Mouse (Mus musculus) lung, postnatal 14 days (tissue): ENCODE measurements around the gene Gm4303.
"Not testable (repeated sequence)": the region's sequence is repeated elsewhere in the genome, so short reads cannot be mapped to it uniquely, and the experiment has no call there.

Source experiments
- DNase-seq: peaks from one replicate; pipeline ENCODE4 v3.0.0; 2021

The Gm4303 gene

DNA sequence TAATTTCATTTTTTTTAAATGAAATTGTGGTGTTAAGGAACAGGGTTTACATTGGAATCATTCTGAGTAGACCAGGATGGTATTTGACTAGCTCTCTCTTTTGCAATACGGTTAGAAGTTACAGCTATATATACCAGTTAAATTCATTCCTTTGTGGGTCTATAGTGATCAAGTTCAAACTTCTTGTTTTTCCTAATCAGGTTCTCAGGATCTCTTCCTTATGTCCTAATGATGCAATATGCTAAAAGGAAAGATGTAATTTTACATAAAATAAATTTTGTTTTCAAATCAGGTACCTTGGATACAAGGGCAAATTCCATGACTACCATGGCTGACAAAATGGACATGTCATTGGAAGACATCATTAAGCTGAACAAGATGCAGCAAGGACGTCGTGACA lies at the start of gene Gm4303:
Gm4303 (plus strand) TSS at position 301 of the 400 bp plus-strand sequence.
- DNase-seq: not testable (repeated sequence)

DNA sequence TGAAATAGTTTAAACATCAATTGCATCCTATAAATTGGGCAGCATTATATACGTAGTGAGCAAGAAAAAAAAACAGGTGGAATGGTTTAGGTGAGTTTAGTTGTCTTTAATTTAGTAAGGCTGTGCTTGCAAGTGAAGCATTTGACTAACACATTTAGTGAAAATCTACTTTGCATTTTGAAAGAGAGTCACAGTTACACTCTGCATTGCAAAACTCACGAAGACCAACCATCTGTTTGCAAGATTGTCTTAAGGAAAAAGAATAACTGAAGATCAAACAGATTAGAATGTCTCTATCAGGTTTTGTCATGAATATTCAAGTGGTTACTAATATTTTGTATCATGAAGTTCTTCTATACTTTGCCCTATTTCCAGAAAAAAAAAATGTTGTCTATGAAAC lies 49.7 kb upstream of the Gm4303 start:
- no peak for DNase-seq

DNA sequence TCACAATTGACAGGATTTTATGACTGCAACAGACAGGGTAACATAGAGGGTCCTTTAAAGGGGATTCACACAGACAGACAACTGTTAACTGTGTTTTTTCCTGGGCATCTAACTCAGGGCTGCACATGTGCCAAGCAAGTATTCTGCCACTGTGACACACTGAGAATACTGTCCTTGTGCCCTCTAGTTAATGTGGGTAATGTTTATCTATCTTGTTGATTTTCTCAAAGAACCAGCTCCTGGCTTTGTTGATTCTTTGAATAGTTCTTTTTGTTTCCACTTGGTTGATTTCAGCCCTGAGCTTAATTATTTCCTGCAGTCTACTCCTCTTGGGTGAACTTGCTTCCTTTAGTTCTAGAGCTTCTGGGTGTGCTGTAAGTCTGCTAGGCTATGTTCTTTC lies 45.7 kb upstream of the Gm4303 start:
- DNase-seq: not testable (repeated sequence)

DNA sequence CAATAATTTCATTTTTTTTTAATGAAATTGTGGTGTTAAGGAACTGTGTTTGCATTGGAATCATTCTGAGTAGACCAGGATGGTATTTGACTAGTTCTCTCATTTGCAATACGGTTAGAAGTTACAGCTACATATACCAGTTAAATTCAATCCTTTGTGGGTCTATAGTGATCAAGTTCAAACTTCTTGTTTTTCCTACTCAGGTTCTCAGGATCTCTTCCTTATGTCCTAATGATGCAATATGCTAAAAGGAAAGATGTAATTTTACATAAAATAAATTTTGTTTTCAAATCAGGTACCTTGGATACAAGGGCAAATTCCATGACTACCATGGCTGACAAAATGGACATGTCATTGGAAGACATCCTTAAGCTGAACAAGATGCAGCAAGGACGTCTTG lies 10.4 kb upstream of the Gm4303 start, which contains the start of gene Gm4301:
Gm4301 (plus strand) TSS at position 301 of the 400 bp plus-strand sequence.
- not testable (repeated sequence) for DNase-seq

DNA sequence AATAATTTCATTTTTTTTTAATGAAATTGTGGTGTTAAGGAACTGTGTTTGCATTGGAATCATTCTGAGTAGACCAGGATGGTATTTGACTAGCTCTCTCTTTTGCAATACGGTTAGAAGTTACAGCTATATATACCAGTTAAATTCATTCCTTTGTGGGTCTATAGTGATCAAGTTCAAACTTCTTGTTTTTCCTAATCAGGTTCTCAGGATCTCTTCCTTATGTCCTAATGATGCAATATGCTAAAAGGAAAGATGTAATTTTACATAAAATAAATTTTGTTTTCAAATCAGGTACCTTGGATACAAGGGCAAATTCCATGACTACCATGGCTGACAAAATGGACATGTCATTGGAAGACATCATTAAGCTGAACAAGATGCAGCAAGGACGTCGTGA lies 5.2 kb upstream of the Gm4303 start, which contains the start of gene Gm4302:
Gm4302 (plus strand) TSS at position 301 of the 400 bp plus-strand sequence.
- not testable (repeated sequence) for DNase-seq

DNA sequence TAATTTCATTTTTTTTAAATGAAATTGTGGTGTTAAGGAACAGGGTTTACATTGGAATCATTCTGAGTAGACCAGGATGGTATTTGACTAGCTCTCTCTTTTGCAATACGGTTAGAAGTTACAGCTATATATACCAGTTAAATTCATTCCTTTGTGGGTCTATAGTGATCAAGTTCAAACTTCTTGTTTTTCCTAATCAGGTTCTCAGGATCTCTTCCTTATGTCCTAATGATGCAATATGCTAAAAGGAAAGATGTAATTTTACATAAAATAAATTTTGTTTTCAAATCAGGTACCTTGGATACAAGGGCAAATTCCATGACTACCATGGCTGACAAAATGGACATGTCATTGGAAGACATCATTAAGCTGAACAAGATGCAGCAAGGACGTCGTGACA lies 5.0 kb downstream of the Gm4303 start, which contains the start of gene Gm4305:
Gm4305 (plus strand) TSS at position 301 of the 400 bp plus-strand sequence.
- not testable (repeated sequence) for DNase-seq

DNA sequence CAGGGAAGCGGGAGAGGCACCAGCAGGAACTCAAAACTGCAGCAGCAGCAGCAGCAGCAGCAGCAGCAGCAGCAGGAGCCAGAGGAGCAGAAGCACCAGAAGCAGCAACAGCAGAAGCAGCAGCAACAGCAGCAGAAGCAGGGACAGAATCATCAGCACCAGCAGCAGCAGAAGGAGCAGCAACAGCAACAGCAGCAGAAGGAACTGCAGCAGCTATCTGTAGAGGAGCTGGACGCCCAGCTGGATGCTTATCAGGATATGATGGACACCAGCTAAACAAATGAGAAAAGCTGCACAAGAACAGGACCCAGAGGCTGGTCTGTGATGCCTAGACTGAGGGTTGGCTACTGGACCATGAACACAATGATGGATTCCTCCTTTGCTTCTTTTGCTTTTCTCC lies 11.1 kb downstream of the Gm4303 start:
- peak; percentile 1 for DNase-seq

DNA sequence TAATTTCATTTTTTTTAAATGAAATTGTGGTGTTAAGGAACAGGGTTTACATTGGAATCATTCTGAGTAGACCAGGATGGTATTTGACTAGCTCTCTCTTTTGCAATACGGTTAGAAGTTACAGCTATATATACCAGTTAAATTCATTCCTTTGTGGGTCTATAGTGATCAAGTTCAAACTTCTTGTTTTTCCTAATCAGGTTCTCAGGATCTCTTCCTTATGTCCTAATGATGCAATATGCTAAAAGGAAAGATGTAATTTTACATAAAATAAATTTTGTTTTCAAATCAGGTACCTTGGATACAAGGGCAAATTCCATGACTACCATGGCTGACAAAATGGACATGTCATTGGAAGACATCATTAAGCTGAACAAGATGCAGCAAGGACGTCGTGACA lies 15.3 kb downstream of the Gm4303 start, which contains the start of gene Gm4307:
Gm4307 (plus strand) TSS at position 301 of the 400 bp plus-strand sequence.
- not testable (repeated sequence) for DNase-seq

DNA sequence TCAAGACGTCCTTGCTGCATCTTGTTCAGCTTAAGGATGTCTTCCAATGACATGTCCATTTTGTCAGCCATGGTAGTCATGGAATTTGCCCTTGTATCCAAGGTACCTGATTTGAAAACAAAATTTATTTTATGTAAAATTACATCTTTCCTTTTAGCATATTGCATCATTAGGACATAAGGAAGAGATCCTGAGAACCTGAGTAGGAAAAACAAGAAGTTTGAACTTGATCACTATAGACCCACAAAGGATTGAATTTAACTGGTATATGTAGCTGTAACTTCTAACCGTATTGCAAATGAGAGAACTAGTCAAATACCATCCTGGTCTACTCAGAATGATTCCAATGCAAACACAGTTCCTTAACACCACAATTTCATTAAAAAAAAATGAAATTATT lies 36.7 kb downstream of the Gm4303 start, which contains the start of gene Gm4312:
Gm4312 (minus strand) TSS at position 101 of the 400 bp plus-strand sequence.
- DNase-seq: not testable (repeated sequence)
